Mouse (Mus musculus): ENCODE results near the gene Adamtsl4. TPM values are rescaled to one million over a fixed set of nuclear protein-coding genes. Genes with fewer than 3 reads are reported as not detected.

Gene Adamtsl4
- polyA plus RNA-seq, 1 experiment from 2014 or later, result 1.1 TPM

DNA sequence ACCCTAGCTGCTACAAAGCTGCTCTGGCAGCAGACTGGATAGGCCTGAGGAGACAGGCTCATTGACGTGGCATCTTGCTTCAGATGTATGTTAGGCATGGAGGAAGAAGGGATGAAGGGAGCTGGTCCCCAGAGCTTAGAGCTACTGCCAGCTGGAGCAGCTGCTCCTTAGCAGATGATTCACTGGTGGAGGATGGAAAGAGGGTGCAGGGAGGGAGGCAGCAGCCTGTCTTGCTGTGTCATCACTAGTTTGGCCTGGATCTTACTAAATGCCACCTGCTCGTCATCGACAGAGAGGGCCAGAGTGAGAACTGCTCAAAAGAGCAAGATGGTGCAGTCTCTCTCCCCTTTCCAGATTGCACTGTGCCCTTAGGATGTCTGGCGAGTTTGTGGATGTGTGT lies 58.0 kb downstream of the Adamtsl4 start:
- Histone ChIP-seq H3K4me3 (ENCODE audit: low read depth, low read length) (no peak overlapping the region), H3K9ac (replicated peaks; ENCODE audit: low read depth, low read length) (no peak overlapping the region), H3K9me3 (ENCODE audit: control insufficient read depth, low read length) (no peaks in the 10 kb centered on the region), H3K27ac (ENCODE audit: low read depth, low read length) (no peak overlapping the region), H3K4me1 (ENCODE audit: control insufficient read depth, insufficient read depth, low read length) (peaks cover 16% of the 10 kb centered on the region), H3K36me3 (ENCODE audit: control insufficient read depth, insufficient read depth, low read length) (peaks cover 60% of the 10 kb centered on the region), H3K4me2 (ENCODE audit: low read depth, low read length) (no peak overlapping the region), H3K27me3 (ENCODE audit: control insufficient read depth, insufficient read depth, low read length) (no peaks in the 10 kb centered on the region)
- ATAC-seq (ENCODE audit: low read depth), result no peak
- 90% methylated on average over 4 of the region's 4 CpGs for WGBS

DNA sequence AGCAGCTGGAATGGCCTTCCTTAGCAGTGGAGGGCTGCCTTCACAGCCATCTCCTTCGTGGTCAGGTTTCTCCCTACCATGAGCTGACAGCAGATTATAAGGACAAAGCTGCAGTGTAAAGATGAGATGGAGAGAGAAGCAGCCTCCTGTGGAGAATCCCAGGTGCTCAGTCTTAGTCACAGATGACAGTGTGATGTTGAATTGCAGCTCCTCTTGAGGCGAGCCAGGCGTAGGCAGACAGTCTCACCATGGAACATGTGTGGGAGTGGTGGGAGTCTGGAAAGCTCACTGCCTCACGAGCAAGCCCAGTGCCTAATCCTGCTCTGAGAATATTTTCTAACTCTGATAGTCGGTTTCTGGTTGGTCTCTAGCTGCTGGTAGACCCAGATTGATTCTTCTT lies 60.0 kb downstream of the Adamtsl4 start:
- Histone ChIP-seq H3K9me3 (ENCODE audit: control insufficient read depth, low read length) (no peaks in the 10 kb centered on the region), H3K9ac (replicated peaks; ENCODE audit: low read depth, low read length) (no peak overlapping the region), H3K4me3 (ENCODE audit: low read depth, low read length) (no peak overlapping the region), H3K4me1 (ENCODE audit: control insufficient read depth, insufficient read depth, low read length) (peaks cover 16% of the 10 kb centered on the region), H3K27me3 (ENCODE audit: control insufficient read depth, insufficient read depth, low read length) (no peaks in the 10 kb centered on the region), H3K4me2 (ENCODE audit: low read depth, low read length) (no peak overlapping the region), H3K27ac (ENCODE audit: low read depth, low read length) (no peak overlapping the region), H3K36me3 (ENCODE audit: control insufficient read depth, insufficient read depth, low read length) (peaks cover 47% of the 10 kb centered on the region)
- ATAC-seq (ENCODE audit: low read depth), result no peak
- 94% methylated on average over 5 of the region's 5 CpGs for WGBS

Small RNA genes within 50 kb of the gene (microRNA-seq; reads per million reads assigned to microRNA genes)
- not detected for gene Mir7014

Other genes with a start within 250 kb of the Adamtsl4 start
- 2.4 and 17.0 TPM in 2 replicates for gene Ctsk, start 188.7 kb downstream of the Adamtsl4 start, polyA plus RNA-seq (2014; fragmentation: Nextera tagmentation; extraction: Ambion mirVana)
- 13.9 and 20.9 TPM in 2 replicates for gene Ctss, start 161.1 kb downstream of the Adamtsl4 start, polyA plus RNA-seq (2014; fragmentation: Nextera tagmentation; extraction: Ambion mirVana)
- gene Hormad1, start 128.2 kb downstream of the Adamtsl4 start, polyA plus RNA-seq (2014; fragmentation: Nextera tagmentation; extraction: Ambion mirVana), result not detected in 2 replicates
- 29.5 and 32.4 TPM in 2 replicates for gene Golph3l, start 99.0 kb downstream of the Adamtsl4 start, polyA plus RNA-seq (2014; fragmentation: Nextera tagmentation; extraction: Ambion mirVana)
- gene Ensa, start 62.9 kb downstream of the Adamtsl4 start, polyA plus RNA-seq (2014; fragmentation: Nextera tagmentation; extraction: Ambion mirVana), result 94.2 and 101 TPM in 2 replicates
- gene Mcl1, start 29.1 kb downstream of the Adamtsl4 start, polyA plus RNA-seq (2014; fragmentation: Nextera tagmentation; extraction: Ambion mirVana), result 49.0 and 65.6 TPM in 2 replicates
- 7.7 and 11.3 TPM in 2 replicates for gene Ecm1, start 51.7 kb upstream of the Adamtsl4 start, polyA plus RNA-seq (2014; fragmentation: Nextera tagmentation; extraction: Ambion mirVana)
- gene Tars2, start 72.3 kb upstream of the Adamtsl4 start, polyA plus RNA-seq (2014; fragmentation: Nextera tagmentation; extraction: Ambion mirVana), result 47.4 and 47.5 TPM in 2 replicates
- gene Rprd2, start 130.9 kb upstream of the Adamtsl4 start, polyA plus RNA-seq (2014; fragmentation: Nextera tagmentation; extraction: Ambion mirVana), result 23.2 and 27.5 TPM in 2 replicates
- gene Prpf3, start 168.0 kb upstream of the Adamtsl4 start, polyA plus RNA-seq (2014; fragmentation: Nextera tagmentation; extraction: Ambion mirVana), result 29.6 and 38.5 TPM in 2 replicates
- gene Mrps21, start 183.6 kb upstream of the Adamtsl4 start, polyA plus RNA-seq (2014; fragmentation: Nextera tagmentation; extraction: Ambion mirVana), result 272 and 277 TPM in 2 replicates
- gene Ciart, start 194.3 kb upstream of the Adamtsl4 start, polyA plus RNA-seq (2014; fragmentation: Nextera tagmentation; extraction: Ambion mirVana), result 3.3 and 4.6 TPM in 2 replicates
- gene BC028528, start 204.1 kb upstream of the Adamtsl4 start, polyA plus RNA-seq (2014; fragmentation: Nextera tagmentation; extraction: Ambion mirVana), result 12.3 and 25.0 TPM in 2 replicates
- gene Aph1a, start 206.1 kb upstream of the Adamtsl4 start, polyA plus RNA-seq (2014; fragmentation: Nextera tagmentation; extraction: Ambion mirVana), result 27.3 and 35.4 TPM in 2 replicates
- 0.12 and 0.89 TPM in 2 replicates for gene Car14, start 216.8 kb upstream of the Adamtsl4 start, polyA plus RNA-seq (2014; fragmentation: Nextera tagmentation; extraction: Ambion mirVana)
- 36.5 and 55.8 TPM in 2 replicates for gene Anp32e, start 241.3 kb upstream of the Adamtsl4 start, polyA plus RNA-seq (2014; fragmentation: Nextera tagmentation; extraction: Ambion mirVana)